8 mouse cellular contexts compared by ENCODE assay signal in the genomic region with DNA sequence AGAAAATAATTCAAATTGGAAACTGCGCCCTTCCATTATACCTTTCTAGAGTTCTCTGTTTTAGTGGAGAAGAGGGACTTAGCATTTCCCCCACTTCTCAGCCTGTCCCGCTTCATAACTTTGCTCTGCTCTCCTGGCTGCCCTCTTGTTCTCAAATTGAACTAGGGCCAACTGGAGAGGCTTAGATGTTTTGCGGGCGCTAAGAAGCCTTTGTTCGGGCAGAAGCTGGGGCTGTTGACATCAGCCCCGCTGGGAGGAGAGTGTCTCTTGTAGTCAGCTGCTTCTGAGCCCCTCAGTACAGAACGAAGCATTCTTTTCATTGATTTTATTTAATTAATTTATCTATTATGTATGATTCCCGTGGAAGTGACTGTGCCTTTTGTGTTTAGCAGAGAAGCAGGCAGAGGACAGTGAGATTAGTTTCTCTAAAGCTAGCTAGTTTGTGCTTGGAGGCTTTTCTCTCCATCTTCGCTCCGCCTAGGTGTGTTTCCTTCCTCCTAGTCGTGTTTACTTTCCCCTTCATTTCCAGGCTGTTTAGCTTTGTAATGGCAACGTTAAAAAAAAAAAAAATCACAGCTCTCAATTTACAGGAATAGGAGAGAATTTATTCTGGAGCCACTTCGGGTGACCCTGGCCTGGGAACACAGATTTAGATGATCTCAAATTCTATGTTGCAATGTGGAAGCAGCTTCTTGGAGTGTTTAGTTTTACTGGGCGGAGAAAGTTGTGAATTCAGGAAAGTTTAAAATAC. TPM values are rescaled to one million over a fixed set of nuclear protein-coding genes. Genes with fewer than 3 reads are reported as not detected.
DNase-seq lines count a peak whose midpoint lies in the region; ATAC-seq and TF ChIP-seq lines count a peak whose summit lies in the region.

No protein-coding gene starts in this region.

- peak overlapping the region; percentile 61 for H3K27ac ChIP-seq in liver, adult 2 months (replicated peaks; ENCODE audit: insufficient read depth, low read depth, low read length)
- H3K27ac ChIP-seq in heart, embryonic 10.5 days = peak overlapping the region; percentile 91
- peak overlapping the region; percentile 85 for H3K27ac ChIP-seq in kidney, embryonic 15.5 days
- peak overlapping the region; percentile 96 for H3K27ac ChIP-seq in lung, embryonic 16.5 days (ENCODE audit: low read length)

- H3K36me3 ChIP-seq in liver, adult 2 months (ENCODE audit: control insufficient read depth, insufficient read depth, low read length) = no peaks in the 10 kb centered on the region
- no peaks in the 10 kb centered on the region for H3K36me3 ChIP-seq in heart, embryonic 10.5 days
- no peaks in the 10 kb centered on the region for H3K36me3 ChIP-seq in kidney, embryonic 15.5 days
- no peaks in the 10 kb centered on the region for H3K36me3 ChIP-seq in lung, embryonic 16.5 days (ENCODE audit: control insufficient read depth, insufficient read depth, low read length)
- H3K36me3 ChIP-seq in splenic B cell, adult 2 months (ENCODE audit: control insufficient read depth, insufficient read depth, low read length, poor library complexity, severe bottlenecking) = peaks cover 7% of the 10 kb centered on the region; the same call in 1 of the 2 replicates

- H3K4me3 ChIP-seq in liver, adult 2 months (ENCODE audit: insufficient read depth, low read depth, low read length) = peak overlapping the region; percentile 68; the same call in 1 of the 2 replicates
- H3K4me3 ChIP-seq in heart, embryonic 10.5 days = peak overlapping the region; percentile 86
- H3K4me3 ChIP-seq in kidney, embryonic 15.5 days (replicated peaks) = peak overlapping the region; percentile 66
- H3K4me3 ChIP-seq in lung, embryonic 16.5 days (ENCODE audit: low read length) = peak overlapping the region; percentile 89

- no peak for ATAC-seq in kidney, embryonic 15.5 days (replicated peaks; ENCODE audit: low FRiP score)
- ATAC-seq in lung, embryonic 16.5 days (ENCODE audit: low read depth) = peak; percentile 22

- TF ChIP-seq POLR2A in liver, adult 2 months (IDR thresholded peaks at IDR 0.05; ENCODE audit: extremely low read depth, insufficient read depth, low read length) = no peak

- TF ChIP-seq CTCF in liver, adult 2 months (IDR thresholded peaks at IDR 0.05; ENCODE audit: low read depth, low read length) = no peak

- peaks cover 4% of the 10 kb centered on the region; the same call in 1 of the 2 replicates for H3K79me2 ChIP-seq in liver, adult 2 months (ENCODE audit: control insufficient read depth, insufficient read depth, low read length)

- no peaks in the 10 kb centered on the region for H3K4me1 ChIP-seq in liver, adult 2 months (ENCODE audit: control insufficient read depth, insufficient read depth, low read length)
- peaks cover 40% of the 10 kb centered on the region for H3K4me1 ChIP-seq in heart, embryonic 10.5 days
- H3K4me1 ChIP-seq in kidney, embryonic 15.5 days = peaks cover 66% of the 10 kb centered on the region
- peaks cover 39% of the 10 kb centered on the region for H3K4me1 ChIP-seq in lung, embryonic 16.5 days (replicated peaks; ENCODE audit: control insufficient read depth, insufficient read depth, low read length)

- H3K9me3 ChIP-seq in heart, embryonic 10.5 days = no peaks in the 10 kb centered on the region
- H3K9me3 ChIP-seq in kidney, embryonic 15.5 days (replicated peaks) = no peaks in the 10 kb centered on the region
- no peaks in the 10 kb centered on the region for H3K9me3 ChIP-seq in lung, embryonic 16.5 days (ENCODE audit: control insufficient read depth, low read length)

- peak overlapping the region; percentile 87; the same call in 1 of the 2 replicates for H3K9ac ChIP-seq in liver, adult 2 months (ENCODE audit: low read depth, low read length)
- peak overlapping the region; percentile 79 for H3K9ac ChIP-seq in kidney, embryonic 15.5 days
- H3K9ac ChIP-seq in lung, embryonic 16.5 days (ENCODE audit: low read length) = peak overlapping the region; percentile 98

- peak overlapping the region; percentile 80 for H3K4me2 ChIP-seq in kidney, embryonic 15.5 days
- peak overlapping the region; percentile 89 for H3K4me2 ChIP-seq in lung, embryonic 16.5 days (ENCODE audit: low read depth, low read length)

- WGBS in liver, adult 2 months = 12% methylated on average over 14 of the region's 14 CpGs
- WGBS in heart, embryonic 10.5 days = 14% methylated on average over 14 of the region's 14 CpGs
- 12% methylated on average over 14 of the region's 14 CpGs for WGBS in kidney, embryonic 15.5 days
- WGBS in lung, embryonic 16.5 days = 4% methylated on average over 14 of the region's 14 CpGs

- no peaks in the 10 kb centered on the region for H3K27me3 ChIP-seq in liver, adult 2 months (ENCODE audit: control insufficient read depth, insufficient read depth, low read length)
- H3K27me3 ChIP-seq in heart, embryonic 10.5 days (ENCODE audit: insufficient read depth, poor library complexity, severe bottlenecking) = peaks cover 24% of the 10 kb centered on the region
- H3K27me3 ChIP-seq in kidney, embryonic 15.5 days = no peaks in the 10 kb centered on the region
- no peaks in the 10 kb centered on the region for H3K27me3 ChIP-seq in lung, embryonic 16.5 days (ENCODE audit: control insufficient read depth, insufficient read depth, low read depth, low read length)
- no peaks in the 10 kb centered on the region for H3K27me3 ChIP-seq in splenic B cell, adult 2 months (ENCODE audit: control insufficient read depth, insufficient read depth, low read length, poor library complexity, severe bottlenecking)

- peak; percentile 79 for DNase-seq in liver, adult 2 months (ENCODE audit: extremely low read depth, low read depth, low spot score)
- DNase-seq in liver = no peak
- DNase-seq in cerebellum, postnatal 25 days = peak; percentile 15 to 22
- DNase-seq in heart, embryonic 10.5 days (ENCODE audit: low spot score) = no peak
- DNase-seq in splenic B cell, adult 2 months (ENCODE audit: low read depth, low spot score) = peak; percentile 23
- no peak for DNase-seq in urinary bladder, postnatal 25 days (ENCODE audit: low spot score)

RNA-seq across cellular contexts. Expression of a gene that starts 2.2 kb away (rescaled TPM):
- total RNA-seq in liver, adult 2 months (2014; rRNA removed) = 36.7 and 50.3 TPM in 2 replicates
- 38.1 and 41.3 TPM in 2 replicates for polyA plus RNA-seq in liver, adult 2 months (2012; rRNA removed)
- 11.2 and 18.0 TPM in 2 replicates for polyA plus RNA-seq in heart, embryonic 10.5 days (2016; fragmentation: Nextera tagmentation; extraction: Ambion mirVana)
- polyA plus RNA-seq in kidney, embryonic 15.5 days (2015; fragmentation: Nextera tagmentation; extraction: Ambion mirVana) = 22.6 and 25.5 TPM in 2 replicates
- 49.0 and 56.2 TPM in 2 replicates for polyA plus RNA-seq in lung, embryonic 16.5 days (2015; fragmentation: Nextera tagmentation; extraction: Ambion mirVana)

Comparison
In these comparisons a context has a peak if more than half of its experiments do, and no peak if none do; other contexts are left out.
1. DNase-seq: peak in liver, adult 2 months (single experiment), cerebellum, postnatal 25 days (2 of 2) and splenic B cell, adult 2 months (single experiment); none in liver (single experiment), heart, embryonic 10.5 days (single experiment) and urinary bladder, postnatal 25 days (single experiment).
2. Peak in every context shown above with its lines, with median percentiles within 50 percentile points of each other: H3K27ac ChIP-seq, H3K4me3 ChIP-seq and H3K9ac ChIP-seq.